Mouse (Mus musculus) heart, adult 2 months (tissue): ENCODE results near the gene Wnt5b. TPM values are rescaled to one million over a fixed set of nuclear protein-coding genes. Genes with fewer than 3 reads are reported as not detected.

Experiments
- DNase-seq, 2 experiments: peaks; one replicate each; pipeline ENCODE4 v3.0.0; 2021
- H3K27ac ChIP-seq: fragments of 200-600 bp; 2 replicates; pipeline ENCODE4 v1.8.1; 2022
- H3K27me3 ChIP-seq: fragments of 200-500 bp; 2 replicates; pipeline ENCODE4 v1.6.1; 2012; ENCODE audit warnings: mild to moderate bottlenecking, low read length, inconsistent platforms, mixed read lengths; ENCODE audit not compliant: control insufficient read depth, insufficient read depth
- H3K36me3 ChIP-seq: fragments of 200-500 bp; 2 replicates; pipeline ENCODE4 v1.6.1; 2012; ENCODE audit warnings: low read length, inconsistent platforms; ENCODE audit not compliant: control insufficient read depth, insufficient read depth
- H3K4me1 ChIP-seq: fragments of 200-500 bp; 2 replicates; pipeline ENCODE4 v1.6.1; 2011; ENCODE audit warnings: low read length; ENCODE audit not compliant: control insufficient read depth, insufficient read depth
- H3K4me3 ChIP-seq: fragments of 200-600 bp; 2 replicates; pipeline ENCODE4 v1.8.1; 2022
- H3K79me2 ChIP-seq: fragments of 200-500 bp; replicated peaks from 2 replicates; pipeline ENCODE4 v1.6.1; 2012; ENCODE audit warnings: mild to moderate bottlenecking, inconsistent platforms, low read length, moderate library complexity, mixed read lengths; ENCODE audit not compliant: control insufficient read depth, insufficient read depth
- H3K9ac ChIP-seq: fragments of 200-500 bp; 2 replicates; pipeline ENCODE4 v1.6.1; 2012; ENCODE audit warnings: low read depth, mild to moderate bottlenecking, control low read depth, inconsistent platforms, low read length, mixed read lengths
- CTCF ChIP-seq: fragments of 200-600 bp; IDR thresholded peaks from 2 replicates; pipeline ENCODE4 v1.8.1; 2022; ENCODE audit warnings: antibody characterized with exemption, mild to moderate bottlenecking, moderate library complexity
- EP300 ChIP-seq: fragments of 200-500 bp; IDR thresholded peaks from 2 replicates; pipeline ENCODE4 v1.6.1; 2011; ENCODE audit warnings: low read depth, low read length, control low read depth; ENCODE audit not compliant: insufficient read depth
- POLR2A ChIP-seq: fragments of 200-500 bp; IDR thresholded peaks from 2 replicates; pipeline ENCODE4 v1.6.1; 2011; ENCODE audit warnings: mild to moderate bottlenecking, low read depth, low read length, control low read depth; ENCODE audit not compliant: insufficient read depth
- WGBS: fragments of 180-500 bp; shearing (Covaris S2); methylation state at CpG from one replicate; pipeline ENCODE4 v1.1.7; 2018; 5-methylcytosine and 5-hydroxymethylcytosine counted together
- intact Hi-C: fragments of 180-260 bp; cut with DNase I; formaldehyde crosslinking; loops from one replicate; pipeline ENCODE4 v1.15.1; 2025
- polyA plus RNA-seq: library from polyadenylated mRNA; depleted of rRNA; stranded (reverse); fragments of >200 nt; gene quantifications from 2 replicates; pipeline ENCODE4 v1.2.3, GENCODE M21; 2012
- total RNA-seq, 2 experiments: library from RNA; stranded (reverse); gene quantifications; 2 replicates each; pipeline ENCODE4 v1.2.3; 2021

Gene Wnt5b
- total and polyA plus RNA-seq, 3 experiments: 2.4 to 3.0 (median 2.9) TPM

DNA sequence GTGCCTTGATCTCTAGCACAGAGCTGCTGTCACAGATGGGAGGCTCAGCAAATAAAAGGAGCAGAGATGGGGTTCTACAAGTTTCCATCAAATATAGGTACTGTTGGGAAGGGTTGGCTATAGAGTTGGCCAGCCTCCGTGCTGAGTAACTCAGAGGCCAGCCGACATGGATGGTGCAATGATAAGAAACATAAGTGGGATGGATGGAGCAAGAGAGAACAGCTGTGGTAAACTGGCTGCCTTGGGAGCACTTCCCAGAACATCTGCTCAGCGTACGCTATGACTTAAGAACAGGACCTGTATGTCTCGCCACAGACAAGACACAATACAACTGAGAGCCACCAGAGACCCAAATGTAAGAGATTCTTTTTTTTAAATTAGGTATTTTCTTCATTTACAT is 39.0 kb upstream of the Wnt5b start:
- H3K4me1 ChIP-seq: peaks cover 8% of the 10 kb centered on the region
- TF ChIP-seq EP300: no peak
- no peak for TF ChIP-seq CTCF
- TF ChIP-seq POLR2A: no peak
- DNase-seq: no peak

DNA sequence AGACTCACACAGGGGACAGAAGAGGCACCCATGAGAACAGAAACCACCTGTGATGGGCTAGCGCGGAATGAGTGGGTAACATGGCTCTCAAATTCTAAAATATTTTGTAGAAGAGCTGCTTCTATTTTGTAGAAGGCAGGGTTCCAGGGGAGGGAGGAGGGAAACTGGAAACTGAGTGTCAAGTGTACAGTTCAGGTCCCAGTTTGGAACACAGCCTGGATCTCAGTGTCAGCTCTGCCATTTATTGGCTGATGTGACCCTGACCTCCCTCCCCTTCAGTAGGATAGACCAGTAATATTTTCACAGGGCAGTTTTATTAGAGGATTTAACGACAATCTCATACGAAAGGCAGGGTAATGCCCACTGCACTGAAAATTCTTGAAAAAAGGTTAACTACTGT is 32.6 kb upstream of the Wnt5b start:
- peaks cover 6% of the 10 kb centered on the region for H3K4me1 ChIP-seq
- no peak for DNase-seq
- no peak for TF ChIP-seq EP300
- no peak for TF ChIP-seq POLR2A
- TF ChIP-seq CTCF: no peak
- H3K9ac ChIP-seq: no peak overlapping the region
- intact Hi-C loops: no loop called here
- no peaks in the 10 kb centered on the region for H3K79me2 ChIP-seq
- H3K27ac ChIP-seq: no peak overlapping the region
- no peak overlapping the region for H3K4me3 ChIP-seq
- no peaks in the 10 kb centered on the region for H3K36me3 ChIP-seq
- no peaks in the 10 kb centered on the region for H3K27me3 ChIP-seq
- 96% methylated on average over 4 of the region's 4 CpGs for WGBS

More for the DNA sequence above, 39.0 kb upstream of the Wnt5b start:
- Histone ChIP-seq H3K36me3 (no peaks in the 10 kb centered on the region), H3K79me2 (no peaks in the 10 kb centered on the region), H3K27me3 (no peaks in the 10 kb centered on the region), H3K27ac (no peak overlapping the region), H3K4me3 (no peak overlapping the region), H3K9ac (no peak overlapping the region)
- intact Hi-C loops: no loop called here
- WGBS: 80% methylated on average over 5 of the region's 5 CpGs

DNA sequence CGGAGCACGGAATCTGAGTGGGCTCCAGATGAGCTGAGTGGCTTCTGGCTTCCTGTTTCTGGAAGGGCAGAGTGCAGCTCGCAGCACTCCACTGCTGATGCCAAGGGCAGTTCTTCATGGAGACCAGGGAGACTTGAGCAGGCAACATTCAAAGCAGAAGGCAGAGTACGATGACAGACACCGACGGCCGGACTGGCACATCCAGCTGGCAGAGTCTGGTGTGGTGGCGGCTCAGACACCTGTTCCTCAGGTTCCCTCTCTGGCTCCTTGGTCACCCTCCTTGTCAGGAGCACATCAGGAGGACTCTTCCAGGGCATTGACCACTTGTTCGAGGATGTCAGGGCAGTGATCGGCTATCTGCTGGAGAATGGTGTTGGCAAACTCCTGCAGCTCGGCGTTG is 31.2 kb upstream of the Wnt5b start:
- TF ChIP-seq POLR2A (no peak), EP300 (no peak), CTCF (no peak)
- Histone ChIP-seq H3K27ac (no peak overlapping the region), H3K36me3 (no peaks in the 10 kb centered on the region), H3K4me3 (no peak overlapping the region), H3K4me1 (peaks cover 6% of the 10 kb centered on the region), H3K9ac (no peak overlapping the region), H3K79me2 (no peaks in the 10 kb centered on the region), H3K27me3 (no peaks in the 10 kb centered on the region)
- intact Hi-C loops: no loop called here
- WGBS: 90% methylated on average over 12 of the region's 12 CpGs
- no peak for DNase-seq

DNA sequence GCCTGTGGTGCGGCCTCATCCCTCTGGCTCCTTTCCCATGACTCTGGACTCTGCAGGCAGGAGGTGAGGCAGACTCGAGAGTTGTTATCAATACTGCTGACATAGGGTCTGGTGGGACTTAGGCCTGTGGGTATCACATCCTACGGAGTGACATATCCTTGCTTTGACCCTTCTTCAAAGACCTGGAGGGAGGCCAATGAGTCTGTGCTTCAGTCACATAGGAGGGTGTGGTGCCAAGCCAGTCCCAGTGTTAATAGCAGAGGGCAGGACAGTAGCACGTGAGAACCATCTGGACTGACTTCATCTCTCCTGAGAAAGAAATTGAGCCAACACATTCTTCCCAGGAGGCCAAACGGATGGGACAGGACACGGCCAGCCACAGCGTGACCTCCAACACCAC is 28.1 kb upstream of the Wnt5b start:
- DNase-seq: peak; percentile 29 to 51
- H3K36me3 ChIP-seq: no peaks in the 10 kb centered on the region
- no peaks in the 10 kb centered on the region for H3K79me2 ChIP-seq
- H3K27me3 ChIP-seq: no peaks in the 10 kb centered on the region
- intact Hi-C loops: no loop called here
- H3K4me3 ChIP-seq: no peak overlapping the region
- H3K4me1 ChIP-seq: peaks cover 6% of the 10 kb centered on the region
- 17% methylated on average over 7 of the region's 7 CpGs for WGBS
- no peak overlapping the region for H3K27ac ChIP-seq
- 0 out of 2 replicates have a peak, but pooled peaks have one; percentile 38 for TF ChIP-seq EP300
- no peak for TF ChIP-seq CTCF
- no peak overlapping the region for H3K9ac ChIP-seq

DNA sequence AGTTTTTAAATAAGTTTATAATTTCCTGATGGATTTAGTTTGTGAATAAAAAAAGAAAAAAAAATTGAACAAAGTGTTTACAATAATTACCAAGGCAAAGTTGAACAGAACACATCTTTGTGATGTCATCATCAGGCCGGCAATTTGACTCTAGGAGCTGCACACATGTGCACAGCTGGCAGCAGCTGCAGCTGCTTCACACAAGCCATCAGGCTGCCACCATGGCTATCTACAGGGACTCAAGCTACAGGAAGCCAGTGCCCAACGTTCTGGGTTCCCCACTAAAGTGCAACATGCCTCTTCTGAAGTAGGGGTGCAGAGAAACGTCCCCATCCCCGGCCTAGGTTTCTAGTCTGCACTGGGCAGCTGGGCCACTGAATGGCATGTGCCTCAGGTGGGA is 26.6 kb upstream of the Wnt5b start:
- Histone ChIP-seq H3K4me1 (peaks cover 6% of the 10 kb centered on the region), H3K27ac (no peak overlapping the region), H3K27me3 (no peaks in the 10 kb centered on the region), H3K4me3 (no peak overlapping the region), H3K79me2 (no peaks in the 10 kb centered on the region), H3K36me3 (no peaks in the 10 kb centered on the region), H3K9ac (no peak overlapping the region)
- TF ChIP-seq CTCF (no peak), POLR2A (no peak), EP300 (no peak)
- 78% methylated on average over 4 of the region's 4 CpGs for WGBS
- no peak for DNase-seq
- intact Hi-C loops: no loop called here

DNA sequence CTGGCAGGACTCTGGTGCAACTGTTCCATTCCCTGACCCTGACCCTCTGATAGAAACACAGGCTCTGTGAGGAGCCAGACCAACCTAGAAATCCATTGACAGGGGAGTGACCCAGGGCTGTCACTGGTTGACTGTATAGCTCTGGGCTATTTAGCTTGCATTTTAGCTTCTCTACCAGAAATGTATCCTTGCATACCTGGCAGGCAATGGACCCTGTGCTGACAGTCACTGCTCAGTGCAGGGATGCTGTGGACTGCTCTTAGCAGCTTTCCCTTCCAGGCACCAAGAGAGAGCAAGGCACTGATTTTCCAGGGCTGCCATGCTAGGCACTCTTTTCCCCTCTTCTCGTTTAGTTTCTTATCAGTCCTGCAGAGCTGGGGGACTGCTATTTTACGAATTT is 24.2 kb upstream of the Wnt5b start:
- intact Hi-C loops: no loop called here
- Histone ChIP-seq H3K27ac (no peak overlapping the region), H3K36me3 (no peaks in the 10 kb centered on the region), H3K9ac (no peak overlapping the region), H3K4me1 (peaks cover 6% of the 10 kb centered on the region), H3K27me3 (no peaks in the 10 kb centered on the region), H3K79me2 (no peaks in the 10 kb centered on the region), H3K4me3 (no peak overlapping the region)
- no peak for DNase-seq
- 66% methylated on average over 2 of the region's 2 CpGs for WGBS
- TF ChIP-seq CTCF: no peak
- no peak for TF ChIP-seq POLR2A
- TF ChIP-seq EP300: no peak
